Mouse (Mus musculus) forebrain, postnatal 0 days (tissue): ENCODE measurements around the gene Plod2. TPM values are rescaled to one million over a fixed set of nuclear protein-coding genes. Genes with fewer than 3 reads are reported as not detected.

Experiments used
- ATAC-seq: fragments of 200-750 bp; cut with Nextera tagmentation; 2 replicates; pipeline ENCODE4 v1.8.0; 2017; ENCODE audit warnings: mild to moderate bottlenecking, moderate library complexity
- DNase-seq: peaks from one replicate; pipeline ENCODE4 v3.0.0-alpha.2; 2015
- H3K27ac ChIP-seq: fragments of 300-500 bp; sonication (generic); 2 replicates; pipeline ENCODE4 v1.5.1; 2014; ENCODE audit warnings: low read depth, mild to moderate bottlenecking, antibody characterized with exemption, low read length, moderate library complexity, mixed read lengths
- H3K27me3 ChIP-seq: fragments of 300-500 bp; sonication (generic); 2 replicates; pipeline ENCODE4 v1.6.1; 2014; ENCODE audit warnings: mild to moderate bottlenecking, low read length, mixed read lengths; ENCODE audit not compliant: insufficient read depth
- H3K36me3 ChIP-seq: fragments of 300-500 bp; sonication (generic); 2 replicates; pipeline ENCODE4 v1.6.1; 2014; ENCODE audit warnings: mild to moderate bottlenecking, moderate library complexity; ENCODE audit not compliant: insufficient read depth
- H3K4me1 ChIP-seq: fragments of 300-500 bp; sonication (generic); 2 replicates; pipeline ENCODE4 v1.6.1; 2014; ENCODE audit warnings: antibody characterized with exemption; ENCODE audit not compliant: insufficient read depth
- H3K4me2 ChIP-seq: fragments of 300-500 bp; sonication (generic); 2 replicates; pipeline ENCODE4 v1.6.1; 2014; ENCODE audit warnings: low read depth, mild to moderate bottlenecking, moderate library complexity
- H3K4me3 ChIP-seq: fragments of 300-500 bp; sonication (generic); 2 replicates; pipeline ENCODE4 v1.5.1; 2014; ENCODE audit warnings: low read depth, low read length, mixed read lengths
- H3K9ac ChIP-seq: fragments of 300-500 bp; sonication (generic); 2 replicates; pipeline ENCODE4 v1.6.1; 2014; ENCODE audit warnings: mild to moderate bottlenecking
- H3K9me3 ChIP-seq: fragments of 300-500 bp; sonication (generic); 2 replicates; pipeline ENCODE4 v1.6.1; 2016; ENCODE audit warnings: low read length
- CTCF ChIP-seq: sonication (generic); IDR thresholded peaks from 2 replicates; pipeline ENCODE4 v1.5.1; 2016; ENCODE audit warnings: antibody characterized with exemption, control low read depth, low read depth
- WGBS: fragments of 180-500 bp; shearing (Covaris S2); extraction: QIAGEN DNeasy Blood & Tissue Kit; methylation state at CpG from one replicate; pipeline ENCODE4 v1.1.7; 2014; 5-methylcytosine and 5-hydroxymethylcytosine counted together
- polyA plus RNA-seq: library from polyadenylated mRNA; unstranded; fragments of >200 nt; fragmentation: Nextera tagmentation; extraction: Ambion mirVana; gene quantifications from 2 replicates; pipeline ENCODE4 v1.2.1, GENCODE M21; 2015
- total RNA-seq: library from RNA; depleted of rRNA; stranded (reverse); fragments of >200 nt; gene quantifications from 2 replicates; pipeline ENCODE4 v1.2.3, GENCODE M21; 2014

Plod2 gene
- total and polyA plus RNA-seq, 2 experiments from 2014 or later: 6.2 to 17.4 TPM

- Histone ChIP-seq H3K9ac (no peak overlapping the region), H3K4me2 (no peak overlapping the region), H3K36me3 (no peaks in the 10 kb centered on the region), H3K27ac (no peak overlapping the region), H3K27me3 (no peaks in the 10 kb centered on the region), H3K9me3 (no peaks in the 10 kb centered on the region), H3K4me3 (no peak overlapping the region), H3K4me1 (no peaks in the 10 kb centered on the region)
- no peak for TF ChIP-seq CTCF
- no peak for DNase-seq
- 74% methylated on average over 8 of the region's 8 CpGs for WGBS
- no peak for ATAC-seq
These were observed 4.4 kb downstream of the Plod2 start for GRCm38 (mm10) chr9:92546446-92546845.

GRCm38 (mm10) chr9:92547106-92547505 is 5.1 kb downstream of the Plod2 start:
- no peak for DNase-seq
- Histone ChIP-seq H3K4me1 (no peaks in the 10 kb centered on the region), H3K36me3 (no peaks in the 10 kb centered on the region), H3K27ac (no peak overlapping the region), H3K27me3 (no peaks in the 10 kb centered on the region), H3K9me3 (no peaks in the 10 kb centered on the region), H3K9ac (no peak overlapping the region), H3K4me2 (no peak overlapping the region), H3K4me3 (no peak overlapping the region)
- ATAC-seq: no peak
- TF ChIP-seq CTCF: no peak
- 50% methylated on average over 2 of the region's 2 CpGs for WGBS

GRCm38 (mm10) chr9:92547821-92548220 is 5.8 kb downstream of the Plod2 start:
- Histone ChIP-seq H3K9me3 (no peaks in the 10 kb centered on the region), H3K36me3 (no peaks in the 10 kb centered on the region), H3K4me3 (no peak overlapping the region), H3K27me3 (no peaks in the 10 kb centered on the region), H3K27ac (no peak overlapping the region), H3K4me2 (no peak overlapping the region), H3K9ac (no peak overlapping the region), H3K4me1 (no peaks in the 10 kb centered on the region)
- no peak for ATAC-seq
- no peak for TF ChIP-seq CTCF
- WGBS: 92% methylated on average over 7 of the region's 7 CpGs
- no peak for DNase-seq

GRCm38 (mm10) chr9:92548603-92549002 is 6.6 kb downstream of the Plod2 start:
- H3K4me2 ChIP-seq: no peak overlapping the region
- no peak overlapping the region for H3K4me3 ChIP-seq
- ATAC-seq: no peak
- no peak for DNase-seq
- no peaks in the 10 kb centered on the region for H3K27me3 ChIP-seq
- H3K9ac ChIP-seq: no peak overlapping the region
- no peaks in the 10 kb centered on the region for H3K9me3 ChIP-seq
- TF ChIP-seq CTCF: no peak
- H3K36me3 ChIP-seq: no peaks in the 10 kb centered on the region
- H3K27ac ChIP-seq: no peak overlapping the region
- H3K4me1 ChIP-seq: no peaks in the 10 kb centered on the region
- WGBS: 89% methylated on average over 9 of the region's 9 CpGs

- TF ChIP-seq CTCF: no peak
- ATAC-seq: peak; percentile 43; the same call in 1 of the 2 replicates
- Histone ChIP-seq H3K4me1 (no peaks in the 10 kb centered on the region), H3K9me3 (no peaks in the 10 kb centered on the region), H3K27ac (no peak overlapping the region), H3K27me3 (no peaks in the 10 kb centered on the region), H3K4me2 (no peak overlapping the region), H3K4me3 (no peak overlapping the region), H3K36me3 (no peaks in the 10 kb centered on the region), H3K9ac (no peak overlapping the region)
- WGBS: 73% methylated on average over 11 of the region's 11 CpGs
- DNase-seq: no peak
These were observed 7.9 kb downstream of the Plod2 start for GRCm38 (mm10) chr9:92549811-92550490.

GRCm38 (mm10) chr9:92550981-92551380 is 9.0 kb downstream of the Plod2 start:
- Histone ChIP-seq H3K9ac (no peak overlapping the region), H3K4me2 (no peak overlapping the region), H3K36me3 (no peaks in the 10 kb centered on the region), H3K4me1 (no peaks in the 10 kb centered on the region), H3K27ac (no peak overlapping the region), H3K4me3 (no peak overlapping the region), H3K9me3 (no peaks in the 10 kb centered on the region), H3K27me3 (no peaks in the 10 kb centered on the region)
- WGBS: 71% methylated on average over 2 of the region's 2 CpGs
- ATAC-seq (no peak), DNase-seq (no peak)
- TF ChIP-seq CTCF: no peak

- Histone ChIP-seq H3K36me3 (no peaks in the 10 kb centered on the region), H3K4me2 (no peak overlapping the region), H3K9me3 (no peaks in the 10 kb centered on the region), H3K4me3 (no peak overlapping the region), H3K4me1 (no peaks in the 10 kb centered on the region), H3K27me3 (no peaks in the 10 kb centered on the region), H3K9ac (no peak overlapping the region), H3K27ac (no peak overlapping the region)
- DNase-seq: no peak
- WGBS: 82% methylated on average over 4 of the region's 4 CpGs
- no peak for TF ChIP-seq CTCF
- no peak for ATAC-seq
These were observed 9.6 kb downstream of the Plod2 start for GRCm38 (mm10) chr9:92551666-92552065.

- Histone ChIP-seq H3K4me1 (no peaks in the 10 kb centered on the region), H3K36me3 (no peaks in the 10 kb centered on the region), H3K4me3 (no peak overlapping the region), H3K27ac (no peak overlapping the region), H3K9me3 (no peaks in the 10 kb centered on the region), H3K9ac (no peak overlapping the region), H3K27me3 (no peaks in the 10 kb centered on the region), H3K4me2 (no peak overlapping the region)
- WGBS: 93% methylated on average over 3 of the region's 3 CpGs
- no peak for ATAC-seq
- no peak for DNase-seq
- TF ChIP-seq CTCF: no peak
These were observed 10.7 kb downstream of the Plod2 start for GRCm38 (mm10) chr9:92552691-92553090.
